Comparison of ENCODE assay signal across 28 mouse cellular contexts in genomic region chr17:15222923-15223322, GRCm38 (mm10).
"Had no signal": no experiment of that assay in that cellular context is flagged by ENCODE, and none has a peak within 500 bp of the region (broad histone marks: within the 10 kb centered on the region; RNA-seq: fewer than 3 reads in every experiment).

No protein-coding gene starts in this region.

- H3K4me1 ChIP-seq: embryonic facial prominence, embryonic 10.5 days; embryonic facial prominence, embryonic 12.5 days; forebrain, embryonic 10.5 days; forebrain, embryonic 12.5 days; forebrain, embryonic 13.5 days; heart, embryonic 10.5 days had no signal

- H3K4me2 ChIP-seq: embryonic facial prominence, embryonic 12.5 days; embryonic facial prominence, embryonic 13.5 days; embryonic facial prominence, embryonic 15.5 days; forebrain, embryonic 12.5 days; forebrain, embryonic 13.5 days; forebrain, embryonic 15.5 days had no signal

- H3K36me3 ChIP-seq: embryonic facial prominence, embryonic 10.5 days; embryonic facial prominence, embryonic 12.5 days; embryonic facial prominence, embryonic 13.5 days; embryonic facial prominence, embryonic 15.5 days; forebrain, embryonic 10.5 days; forebrain, embryonic 12.5 days; forebrain, embryonic 15.5 days; heart, embryonic 10.5 days had no signal

- H3K9ac ChIP-seq: embryonic facial prominence, embryonic 12.5 days; embryonic facial prominence, embryonic 13.5 days; embryonic facial prominence, embryonic 15.5 days; forebrain, embryonic 12.5 days; forebrain, embryonic 13.5 days; forebrain, embryonic 15.5 days; forebrain, postnatal 0 days had no signal

- H3K27me3 ChIP-seq: embryonic facial prominence, embryonic 12.5 days; embryonic facial prominence, embryonic 13.5 days; forebrain, embryonic 12.5 days; forebrain, embryonic 13.5 days; forebrain, embryonic 15.5 days had no signal

- H3K9me3 ChIP-seq: embryonic facial prominence, embryonic 10.5 days; embryonic facial prominence, embryonic 12.5 days; embryonic facial prominence, embryonic 13.5 days; embryonic facial prominence, embryonic 15.5 days; forebrain, embryonic 10.5 days; forebrain, embryonic 12.5 days; forebrain, embryonic 13.5 days; forebrain, embryonic 15.5 days; heart, embryonic 10.5 days had no signal

- H3K27ac ChIP-seq: embryonic facial prominence, embryonic 10.5 days; embryonic facial prominence, embryonic 12.5 days; embryonic facial prominence, embryonic 13.5 days; embryonic facial prominence, embryonic 15.5 days; forebrain, embryonic 10.5 days; forebrain, embryonic 12.5 days; forebrain, embryonic 13.5 days; forebrain, embryonic 15.5 days; gastrocnemius, adult 2 months; heart, adult 2 months; heart, embryonic 10.5 days had no signal

- H3K4me3 ChIP-seq: embryonic facial prominence, embryonic 10.5 days; embryonic facial prominence, embryonic 12.5 days; embryonic facial prominence, embryonic 13.5 days; embryonic facial prominence, embryonic 15.5 days; erythroblast, embryonic 14.5 days; forebrain, embryonic 10.5 days; forebrain, embryonic 12.5 days; forebrain, embryonic 13.5 days; forebrain, embryonic 15.5 days; gastrocnemius, adult 2 months; heart, adult 2 months; heart, embryonic 10.5 days had no signal

- ATAC-seq: forebrain, embryonic 13.5 days; forebrain, embryonic 15.5 days; forebrain, embryonic 16.5 days; forebrain, postnatal 0 days had no signal

- DNase-seq: cerebellum, adult 8-10 months; cerebellum, adult 9-10 months; cerebellum, adult 9-11 months; cerebellum, postnatal 10 days; cerebellum, postnatal 14 days; cerebellum, postnatal 25 days; cerebellum, postnatal 36 days; embryo, embryonic 11 days; forebrain, postnatal 0 days; gastrocnemius, adult 2 months; gastrocnemius, postnatal 10 days; gastrocnemius, postnatal 14 days; gastrocnemius, postnatal 25 days; gastrocnemius, postnatal 36 days; heart, adult 11 months; heart, adult 18-20 months; heart, adult 2 months had no signal
